Mouse (Mus musculus): ENCODE data around the gene Rsf1. TPM values are rescaled to one million over a fixed set of nuclear protein-coding genes. Genes with fewer than 3 reads are reported as not detected.
A peak's percentile ranks its signal among the peaks of the same experiment; 100 is the strongest.

Gene Rsf1
- polyA plus RNA-seq, 1 experiment from 2014 or later = 5.5 TPM

DNA sequence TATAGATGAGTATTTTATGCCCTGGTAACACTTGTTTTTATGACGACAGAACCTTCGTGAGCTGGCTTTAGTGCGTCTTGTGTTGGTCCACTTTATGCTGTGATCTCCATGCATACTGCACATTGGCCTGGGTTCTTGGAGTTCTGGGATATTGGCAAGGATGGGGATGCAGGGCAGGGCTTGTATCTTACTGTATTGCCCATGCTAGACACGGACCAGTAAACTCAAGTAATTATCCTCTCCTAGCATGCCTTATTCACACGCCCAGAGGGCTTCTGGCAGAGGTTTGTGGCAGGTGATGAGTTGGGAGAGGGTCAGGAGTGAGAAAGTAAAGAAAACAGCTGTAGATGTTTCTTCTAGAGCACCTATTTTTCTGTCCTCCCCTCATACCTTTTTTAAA is 135.0 kb downstream of the Rsf1 start:
- H3K4me1 ChIP-seq (ENCODE audit: insufficient read depth) = no peaks in the 10 kb centered on the region
- no peak overlapping the region for H3K4me2 ChIP-seq (ENCODE audit: low read depth, low read length)
- TF ChIP-seq CTCF (IDR thresholded peaks at IDR 0.05; ENCODE audit: low read depth) (no peak), EP300 (IDR thresholded peaks at IDR 0.05; ENCODE audit: low read depth) (no peak)
- no peak for ATAC-seq
- 93% methylated on average over 5 of the region's 5 CpGs for WGBS (ENCODE audit: insufficient replicate concordance)
- no peak for DNase-seq
- no peaks in the 10 kb centered on the region for H3K9me3 ChIP-seq (ENCODE audit: low read length)
- no peaks in the 10 kb centered on the region for H3K27me3 ChIP-seq (ENCODE audit: insufficient read depth, low read length)
- H3K36me3 ChIP-seq (replicated peaks; ENCODE audit: insufficient read depth, low read length) = peaks cover 47% of the 10 kb centered on the region
- H3K4me3 ChIP-seq (ENCODE audit: low read depth, low read length) = no peak overlapping the region
- H3K27ac ChIP-seq (ENCODE audit: low read depth) = no peak overlapping the region
- no peak overlapping the region for H3K9ac ChIP-seq (replicated peaks)

DNA sequence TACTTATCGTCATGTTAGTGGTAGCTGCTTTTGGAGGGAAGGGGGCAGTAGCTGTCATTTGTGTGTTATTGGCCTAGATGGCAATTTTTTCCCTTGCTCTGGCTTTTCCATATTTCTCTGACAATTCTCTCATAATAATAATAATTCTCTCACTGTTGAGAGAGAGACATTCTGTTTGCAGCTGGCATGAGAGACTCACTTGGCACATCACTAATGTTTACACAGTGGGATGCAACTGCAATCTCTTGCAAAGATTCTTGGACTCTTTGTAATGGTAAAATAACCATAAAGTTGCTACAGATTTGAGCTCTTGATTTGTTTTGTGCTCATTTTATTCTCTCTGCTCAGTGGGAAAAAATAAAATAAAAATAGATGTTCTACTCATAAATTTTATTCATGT is 137.6 kb downstream of the Rsf1 start:
- TF ChIP-seq CTCF (IDR thresholded peaks at IDR 0.05; ENCODE audit: low read depth) (no peak), EP300 (IDR thresholded peaks at IDR 0.05; ENCODE audit: low read depth) (no peak)
- H3K27ac ChIP-seq (ENCODE audit: low read depth) = no peak overlapping the region
- H3K4me1 ChIP-seq (ENCODE audit: insufficient read depth) = no peaks in the 10 kb centered on the region
- ATAC-seq (no peak), DNase-seq (no peak)
- H3K4me3 ChIP-seq (ENCODE audit: low read depth, low read length) = no peak overlapping the region
- H3K36me3 ChIP-seq (replicated peaks; ENCODE audit: insufficient read depth, low read length) = peaks cover 48% of the 10 kb centered on the region
- H3K9me3 ChIP-seq (ENCODE audit: low read length) = no peaks in the 10 kb centered on the region
- H3K27me3 ChIP-seq (ENCODE audit: insufficient read depth, low read length) = no peaks in the 10 kb centered on the region
- H3K9ac ChIP-seq (replicated peaks) = no peak overlapping the region
- 79% methylated on average over 1 of the region's 1 CpGs for WGBS (ENCODE audit: insufficient replicate concordance)
- no peak overlapping the region for H3K4me2 ChIP-seq (ENCODE audit: low read depth, low read length)

DNA sequence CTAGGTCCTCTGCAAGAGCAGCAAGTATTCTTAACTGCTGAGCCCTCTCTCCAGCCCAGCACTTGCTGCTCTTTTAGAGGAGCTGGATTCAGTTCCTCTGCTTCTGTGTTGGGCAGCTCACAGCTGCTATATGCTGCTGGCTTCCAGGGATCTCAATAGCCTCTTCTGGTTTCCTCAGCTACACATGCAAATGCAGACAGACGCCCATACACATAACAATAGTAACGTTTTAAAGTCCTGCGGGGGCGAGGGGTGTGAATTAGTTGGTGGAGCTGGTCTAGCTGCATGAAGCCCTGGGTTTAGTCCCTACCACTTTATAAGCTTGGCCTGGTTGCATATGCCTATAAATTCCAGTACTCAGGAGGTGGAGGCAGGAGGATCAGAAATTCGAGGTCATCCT is 139.4 kb downstream of the Rsf1 start:
- no peak for ATAC-seq
- peaks cover 36% of the 10 kb centered on the region for H3K36me3 ChIP-seq (replicated peaks; ENCODE audit: insufficient read depth, low read length)

DNA sequence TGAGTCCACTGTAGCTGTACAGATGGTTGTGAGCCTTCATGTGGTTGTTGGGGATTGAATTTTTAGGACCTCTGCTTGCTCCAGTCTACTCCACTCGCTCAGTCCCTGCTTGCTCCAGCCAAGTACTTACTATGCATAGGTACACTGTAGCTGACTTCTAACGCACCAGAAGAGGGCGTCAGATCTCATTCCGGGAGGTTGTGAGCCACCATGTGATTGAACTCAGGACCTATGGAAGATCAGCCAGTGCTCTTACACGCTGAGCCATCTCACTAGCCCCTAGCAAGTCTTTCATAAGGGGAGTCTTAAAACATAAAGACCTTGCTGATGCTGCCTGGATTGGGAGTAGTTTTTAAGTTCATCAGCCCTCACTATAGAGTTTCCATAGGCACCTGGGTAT is 140.4 kb downstream of the Rsf1 start:
- no peak for ATAC-seq
- 73% methylated on average over 5 of the region's 5 CpGs for WGBS (ENCODE audit: insufficient replicate concordance)
- Histone ChIP-seq H3K4me1 (ENCODE audit: insufficient read depth) (no peaks in the 10 kb centered on the region), H3K9me3 (ENCODE audit: low read length) (no peaks in the 10 kb centered on the region), H3K4me2 (ENCODE audit: low read depth, low read length) (no peak overlapping the region), H3K9ac (replicated peaks) (no peak overlapping the region), H3K4me3 (ENCODE audit: low read depth, low read length) (no peak overlapping the region), H3K36me3 (replicated peaks; ENCODE audit: insufficient read depth, low read length) (peaks cover 26% of the 10 kb centered on the region), H3K27ac (ENCODE audit: low read depth) (no peak overlapping the region), H3K27me3 (ENCODE audit: insufficient read depth, low read length) (no peaks in the 10 kb centered on the region)
- TF ChIP-seq EP300 (IDR thresholded peaks at IDR 0.05; ENCODE audit: low read depth) = no peak
- TF ChIP-seq CTCF (IDR thresholded peaks at IDR 0.05; ENCODE audit: low read depth) = 0 out of 2 replicates have a peak, but pooled peaks have one; percentile 18
- DNase-seq = no peak

More for the DNA sequence above, 139.4 kb downstream of the Rsf1 start:
- TF ChIP-seq EP300 (IDR thresholded peaks at IDR 0.05; ENCODE audit: low read depth) (no peak), CTCF (IDR thresholded peaks at IDR 0.05; ENCODE audit: low read depth) (no peak)
- H3K4me1 ChIP-seq (ENCODE audit: insufficient read depth) = no peaks in the 10 kb centered on the region
- H3K27me3 ChIP-seq (ENCODE audit: insufficient read depth, low read length) = no peaks in the 10 kb centered on the region
- no peaks in the 10 kb centered on the region for H3K9me3 ChIP-seq (ENCODE audit: low read length)
- no peak overlapping the region for H3K4me2 ChIP-seq (ENCODE audit: low read depth, low read length)
- H3K4me3 ChIP-seq (ENCODE audit: low read depth, low read length) = no peak overlapping the region
- no peak overlapping the region for H3K27ac ChIP-seq (ENCODE audit: low read depth)
- WGBS (ENCODE audit: insufficient replicate concordance) = 79% methylated on average over 5 of the region's 5 CpGs
- DNase-seq = no peak
- no peak overlapping the region for H3K9ac ChIP-seq (replicated peaks)

DNA sequence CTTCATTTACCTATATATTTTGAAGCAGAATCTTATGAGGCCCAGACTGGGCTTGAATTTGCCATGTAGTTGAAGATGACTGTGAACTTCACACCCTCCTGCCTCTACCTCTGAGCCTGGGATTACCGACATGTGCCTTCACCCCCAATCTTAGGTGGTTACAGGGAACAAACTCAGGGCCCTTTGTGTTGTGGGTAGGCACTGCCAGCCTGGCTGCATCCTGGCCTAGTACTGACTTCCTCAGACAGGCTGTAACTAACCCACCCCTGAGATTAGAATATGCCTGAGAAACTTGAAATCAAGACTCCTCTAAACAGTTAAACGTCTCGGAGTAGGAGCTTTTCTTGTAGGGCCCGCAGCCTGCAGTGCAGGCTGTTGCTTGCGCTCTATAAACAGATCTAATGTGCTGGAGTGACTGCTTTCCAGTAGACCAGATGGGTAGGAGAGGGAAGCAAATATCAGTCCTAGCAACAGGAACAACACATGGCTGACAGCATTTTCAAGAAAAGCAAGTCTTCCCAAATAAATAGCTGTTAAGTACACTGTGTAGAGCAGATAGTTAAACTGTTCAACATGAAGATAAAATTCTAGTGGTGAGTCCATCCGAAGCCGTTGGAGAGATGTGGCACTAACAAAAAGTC is 142.7 kb downstream of the Rsf1 start:
- Histone ChIP-seq H3K4me1 (ENCODE audit: insufficient read depth) (no peaks in the 10 kb centered on the region), H3K27ac (ENCODE audit: low read depth) (no peak overlapping the region), H3K27me3 (ENCODE audit: insufficient read depth, low read length) (no peaks in the 10 kb centered on the region), H3K9me3 (ENCODE audit: low read length) (no peaks in the 10 kb centered on the region), H3K4me2 (ENCODE audit: low read depth, low read length) (no peak overlapping the region), H3K36me3 (replicated peaks; ENCODE audit: insufficient read depth, low read length) (peaks cover 18% of the 10 kb centered on the region), H3K9ac (replicated peaks) (no peak overlapping the region), H3K4me3 (ENCODE audit: low read depth, low read length) (no peak overlapping the region)
- DNase-seq (no peak), ATAC-seq (no peak)
- TF ChIP-seq CTCF (IDR thresholded peaks at IDR 0.05; ENCODE audit: low read depth) (no peak), EP300 (IDR thresholded peaks at IDR 0.05; ENCODE audit: low read depth) (no peak)
- whole genome bisulfite sequencing (ENCODE audit: insufficient replicate concordance) = 73% methylated on average over 7 of the region's 7 CpGs

DNA sequence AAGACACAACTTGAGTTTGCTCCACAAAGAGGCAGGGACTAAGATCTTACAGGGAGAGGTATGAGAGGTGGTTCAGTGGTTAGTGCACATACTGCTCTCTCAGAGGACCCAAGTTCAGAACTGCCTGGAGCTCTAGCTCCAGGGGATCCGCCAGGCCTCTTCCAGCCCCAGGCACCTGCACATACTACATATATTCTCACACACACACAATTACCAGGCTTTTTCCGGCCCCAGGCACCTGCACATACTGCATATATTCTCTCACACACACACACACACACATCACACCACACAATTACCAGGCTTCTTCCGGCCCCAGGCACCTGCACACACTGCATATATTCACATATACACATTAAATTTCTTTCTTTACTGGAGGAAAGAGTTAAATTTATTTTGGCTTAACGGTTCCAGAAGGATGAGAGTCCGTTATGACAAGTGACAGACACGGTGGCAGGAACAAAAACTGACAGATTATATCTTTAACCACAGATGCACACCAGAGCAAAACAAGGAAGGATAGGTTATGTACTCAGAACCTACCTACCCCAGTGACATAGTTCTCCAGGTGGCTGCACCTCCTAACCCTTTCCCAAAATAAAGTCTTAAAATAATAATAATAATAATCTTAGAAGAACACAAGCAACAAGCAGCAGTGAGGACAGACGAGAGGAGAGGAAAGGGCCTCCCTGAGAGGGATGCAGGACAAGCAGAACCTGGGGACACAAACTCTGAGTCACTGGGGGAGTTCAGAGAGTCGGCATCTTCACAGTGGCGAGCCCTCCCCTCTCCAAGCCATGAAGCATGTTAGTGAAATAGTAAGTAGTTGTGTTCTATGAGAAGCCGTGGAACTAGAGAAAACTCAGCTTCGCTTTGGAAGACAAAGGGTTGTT is 144.2 kb downstream of the Rsf1 start:
- H3K27ac ChIP-seq (ENCODE audit: low read depth) = no peak overlapping the region
- H3K4me3 ChIP-seq (ENCODE audit: low read depth, low read length) = no peak overlapping the region
- no peak for TF ChIP-seq CTCF (IDR thresholded peaks at IDR 0.05; ENCODE audit: low read depth)
- TF ChIP-seq EP300 (IDR thresholded peaks at IDR 0.05; ENCODE audit: low read depth) = peak; percentile 40; the same call in 1 of the 2 replicates
- H3K9me3 ChIP-seq (ENCODE audit: low read length) = no peaks in the 10 kb centered on the region
- H3K9ac ChIP-seq (replicated peaks) = no peak overlapping the region
- no peaks in the 10 kb centered on the region for H3K4me1 ChIP-seq (ENCODE audit: insufficient read depth)
- H3K27me3 ChIP-seq (ENCODE audit: insufficient read depth, low read length) = no peaks in the 10 kb centered on the region
- DNase-seq (no peak), ATAC-seq (no peak)
- H3K36me3 ChIP-seq (replicated peaks; ENCODE audit: insufficient read depth, low read length) = peaks cover 15% of the 10 kb centered on the region
- 68% methylated on average over 11 of the region's 11 CpGs for WGBS (ENCODE audit: insufficient replicate concordance)
- H3K4me2 ChIP-seq (ENCODE audit: low read depth, low read length) = no peak overlapping the region
